Mouse (Mus musculus): ENCODE results near the gene Tas2r126.

DNA sequence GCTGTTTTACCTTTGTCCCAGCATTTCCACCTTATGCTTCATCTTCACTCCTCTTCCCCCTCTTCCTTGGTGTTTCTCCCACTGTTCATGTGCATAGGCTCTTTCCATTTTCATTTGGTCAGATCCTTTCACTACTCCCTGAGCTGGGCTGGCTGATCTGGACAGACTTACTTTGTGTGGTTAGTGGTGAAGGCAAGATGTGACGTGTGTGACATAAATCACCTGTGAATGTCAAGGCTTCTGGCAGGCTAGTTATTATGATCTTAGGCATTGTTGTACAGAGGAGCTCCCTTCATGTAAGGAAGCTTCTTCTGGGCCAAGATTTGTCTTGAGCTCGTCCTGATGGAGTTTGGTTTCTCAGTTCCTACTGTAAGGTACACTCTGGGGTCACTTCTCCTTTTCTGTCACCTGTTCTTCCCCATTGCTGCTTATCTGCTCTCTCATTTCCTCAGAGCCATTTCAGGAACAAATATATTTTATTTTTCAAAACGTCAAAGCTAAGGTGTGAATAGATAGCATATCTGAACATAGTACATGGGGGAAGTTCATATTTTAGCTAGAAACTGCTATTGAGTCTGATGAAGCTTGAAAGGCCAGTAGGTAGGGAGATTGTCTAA lies 37.2 kb upstream of the Tas2r126 start:
- no peak for TF ChIP-seq POLR2A (IDR thresholded peaks at IDR 0.05; ENCODE audit: insufficient read depth, low read depth, low read length)
- no peak for TF ChIP-seq CTCF (IDR thresholded peaks at IDR 0.05; ENCODE audit: insufficient read depth, low read depth, low read length)

Data from olfactory bulb, adult 2 months (tissue).